Mouse (Mus musculus) frontal cortex, postnatal 36 days (tissue): Measurements from ENCODE around the gene Lrp2bp.

ENCODE experiments used
- DNase-seq, 2 experiments: peaks; one replicate each; pipeline ENCODE4 v3.0.0; 2022; ENCODE audit warnings: low spot score in 2 of 2

Lrp2bp gene

DNA sequence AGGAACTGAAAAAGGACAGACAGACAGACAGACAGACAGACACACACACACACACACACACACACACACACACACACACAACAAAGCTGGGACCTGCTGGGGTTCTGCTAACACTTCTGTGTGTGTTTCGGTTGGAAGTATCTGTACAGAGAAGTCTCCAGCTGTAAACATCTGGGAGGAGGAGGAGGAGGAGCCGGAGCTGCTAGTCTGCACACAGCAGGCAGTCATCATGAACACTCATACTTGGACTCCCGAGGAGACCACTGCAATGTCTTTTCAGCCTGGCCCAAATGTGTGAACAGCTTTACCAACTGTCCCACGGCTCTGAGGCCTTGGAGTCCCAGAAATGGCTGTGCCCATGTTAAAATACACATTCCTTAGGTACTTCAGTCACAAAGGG is 25.3 kb downstream of the Lrp2bp start:
- no peak for DNase-seq

GRCm38 (mm10) chr8:46036217-46036616 is 37.1 kb downstream of the Lrp2bp start:
- DNase-seq, result no peak

- DNase-seq, result no peak
These were observed 40.6 kb downstream of the Lrp2bp start for GRCm38 (mm10) chr8:46039666-46040065.

GRCm38 (mm10) chr8:46040260-46040659 is 41.2 kb downstream of the Lrp2bp start:
- DNase-seq, result peak; percentile 23 to 35

GRCm38 (mm10) chr8:46072798-46073197 is 73.7 kb downstream of the Lrp2bp start:
- no peak for DNase-seq

GRCm38 (mm10) chr8:46073540-46074140 is 74.5 kb downstream of the Lrp2bp start:
- no peak for DNase-seq

- no peak for DNase-seq
These were observed 76.1 kb downstream of the Lrp2bp start for GRCm38 (mm10) chr8:46075223-46075622.

DNA sequence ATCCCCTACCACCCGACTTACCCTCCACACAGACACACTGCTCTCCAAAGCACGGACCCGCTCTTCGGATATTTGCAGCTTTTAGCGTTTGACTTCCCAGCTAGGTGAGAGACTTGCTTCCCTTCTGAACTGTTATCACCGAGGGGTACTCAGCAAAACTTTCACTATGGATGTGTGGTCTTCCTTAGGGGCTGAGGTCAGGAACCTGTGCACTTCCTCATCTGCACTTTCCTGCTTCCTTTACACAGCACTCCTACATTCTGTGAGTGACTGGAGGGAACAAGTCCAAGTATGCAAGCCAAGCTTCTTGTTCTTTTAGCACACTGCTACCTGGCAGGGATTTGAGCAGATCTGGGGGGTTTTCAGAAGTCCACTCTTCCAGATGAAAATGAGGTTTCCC is 79.8 kb downstream of the Lrp2bp start:
- DNase-seq, result no peak
